Mouse (Mus musculus) liver, adult 2 months (tissue): ENCODE data around the gene Nrxn3.

Experiments used
- CTCF ChIP-seq: fragments of 200-500 bp; IDR thresholded peaks from 2 replicates; pipeline ENCODE4 v1.5.1; 2011; ENCODE audit warnings: low read depth, low read length, control low read depth
- POLR2A ChIP-seq: fragments of 200-500 bp; IDR thresholded peaks from 2 replicates; pipeline ENCODE4 v1.6.1; 2011; ENCODE audit warnings: low read length, control low read depth; ENCODE audit not compliant: insufficient read depth; ENCODE audit errors: extremely low read depth

GRCm38 (mm10) chr12:89287037-89287436 lies 564.4 kb downstream of the Nrxn3 start:
- TF ChIP-seq CTCF (no peak), POLR2A (no peak)
